Comparison of ENCODE assay signal across 1 mouse cellular context in the genomic region with DNA sequence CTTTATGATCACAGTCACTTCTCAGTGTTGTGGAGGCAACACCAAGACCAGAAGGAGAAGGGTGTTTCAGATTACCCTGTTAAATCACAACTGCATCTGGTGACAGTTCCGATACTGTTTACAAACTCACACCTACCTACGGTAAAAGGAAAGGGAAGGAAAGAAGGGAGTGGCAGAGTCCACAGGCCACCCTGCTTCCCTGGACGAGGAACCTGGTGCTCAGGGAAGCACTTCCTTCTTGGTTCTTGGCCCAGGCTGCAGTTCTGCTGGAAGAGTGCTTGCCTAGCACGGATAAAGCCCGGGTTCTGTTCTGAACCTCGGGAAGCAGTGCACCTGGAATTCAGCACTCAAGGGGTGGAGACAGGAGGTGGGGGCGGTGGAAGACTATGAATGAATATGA.
TF ChIP-seq lines count a peak whose summit lies in the region.

No protein-coding gene starts in this region.

TF ChIP-seq in ES-E14, 5 proteins besides CTCF, POLR2A, EP300 and RAD21:
- TF ChIP-seq ZC3H11A (IDR thresholded peaks at IDR 0.05; ENCODE audit: borderline replicate concordance, low read depth, low read length): no peak
- no peak for TF ChIP-seq HCFC1 (IDR thresholded peaks at IDR 0.05; ENCODE audit: borderline replicate concordance, insufficient read depth, low read length)
- no peak for TF ChIP-seq MAFK (IDR thresholded peaks at IDR 0.05; ENCODE audit: insufficient read depth, low read depth, low read length)
- no peak for TF ChIP-seq ZNF384 (IDR thresholded peaks at IDR 0.05; ENCODE audit: low read depth, low read length)
- TF ChIP-seq CHD2 (IDR thresholded peaks at IDR 0.05; ENCODE audit: low read depth, low read length): no peak
